Mouse (Mus musculus) forebrain, postnatal 0 days (tissue): Measurements from ENCODE around the gene Pom121l2. TPM values are rescaled to one million over a fixed set of nuclear protein-coding genes. Genes with fewer than 3 reads are reported as not detected.

ENCODE experiments used
- ATAC-seq: fragments of 200-750 bp; cut with Nextera tagmentation; 2 replicates; pipeline ENCODE4 v1.8.0; 2017; ENCODE audit warnings: mild to moderate bottlenecking, moderate library complexity
- DNase-seq: peaks from one replicate; pipeline ENCODE4 v3.0.0-alpha.2; 2015
- H3K27ac ChIP-seq: fragments of 300-500 bp; sonication (generic); 2 replicates; pipeline ENCODE4 v1.5.1; 2014; ENCODE audit warnings: low read depth, mild to moderate bottlenecking, antibody characterized with exemption, low read length, moderate library complexity, mixed read lengths
- H3K27me3 ChIP-seq: fragments of 300-500 bp; sonication (generic); 2 replicates; pipeline ENCODE4 v1.6.1; 2014; ENCODE audit warnings: mild to moderate bottlenecking, low read length, mixed read lengths; ENCODE audit not compliant: insufficient read depth
- H3K36me3 ChIP-seq: fragments of 300-500 bp; sonication (generic); 2 replicates; pipeline ENCODE4 v1.6.1; 2014; ENCODE audit warnings: mild to moderate bottlenecking, moderate library complexity; ENCODE audit not compliant: insufficient read depth
- H3K4me1 ChIP-seq: fragments of 300-500 bp; sonication (generic); 2 replicates; pipeline ENCODE4 v1.6.1; 2014; ENCODE audit warnings: antibody characterized with exemption; ENCODE audit not compliant: insufficient read depth
- H3K4me2 ChIP-seq: fragments of 300-500 bp; sonication (generic); 2 replicates; pipeline ENCODE4 v1.6.1; 2014; ENCODE audit warnings: low read depth, mild to moderate bottlenecking, moderate library complexity
- H3K4me3 ChIP-seq: fragments of 300-500 bp; sonication (generic); 2 replicates; pipeline ENCODE4 v1.5.1; 2014; ENCODE audit warnings: low read depth, low read length, mixed read lengths
- H3K9ac ChIP-seq: fragments of 300-500 bp; sonication (generic); 2 replicates; pipeline ENCODE4 v1.6.1; 2014; ENCODE audit warnings: mild to moderate bottlenecking
- H3K9me3 ChIP-seq: fragments of 300-500 bp; sonication (generic); 2 replicates; pipeline ENCODE4 v1.6.1; 2016; ENCODE audit warnings: low read length
- CTCF ChIP-seq: sonication (generic); IDR thresholded peaks from 2 replicates; pipeline ENCODE4 v1.5.1; 2016; ENCODE audit warnings: antibody characterized with exemption, control low read depth, low read depth
- WGBS: fragments of 180-500 bp; shearing (Covaris S2); extraction: QIAGEN DNeasy Blood & Tissue Kit; methylation state at CpG from one replicate; pipeline ENCODE4 v1.1.7; 2014; 5-methylcytosine and 5-hydroxymethylcytosine counted together
- polyA plus RNA-seq: library from polyadenylated mRNA; unstranded; fragments of >200 nt; fragmentation: Nextera tagmentation; extraction: Ambion mirVana; gene quantifications from 2 replicates; pipeline ENCODE4 v1.2.1, GENCODE M21; 2015
- total RNA-seq: library from RNA; depleted of rRNA; stranded (reverse); fragments of >200 nt; gene quantifications from 2 replicates; pipeline ENCODE4 v1.2.3, GENCODE M21; 2014

Pom121l2 gene
- total and polyA plus RNA-seq, 2 experiments from 2014 or later = not detected

DNA sequence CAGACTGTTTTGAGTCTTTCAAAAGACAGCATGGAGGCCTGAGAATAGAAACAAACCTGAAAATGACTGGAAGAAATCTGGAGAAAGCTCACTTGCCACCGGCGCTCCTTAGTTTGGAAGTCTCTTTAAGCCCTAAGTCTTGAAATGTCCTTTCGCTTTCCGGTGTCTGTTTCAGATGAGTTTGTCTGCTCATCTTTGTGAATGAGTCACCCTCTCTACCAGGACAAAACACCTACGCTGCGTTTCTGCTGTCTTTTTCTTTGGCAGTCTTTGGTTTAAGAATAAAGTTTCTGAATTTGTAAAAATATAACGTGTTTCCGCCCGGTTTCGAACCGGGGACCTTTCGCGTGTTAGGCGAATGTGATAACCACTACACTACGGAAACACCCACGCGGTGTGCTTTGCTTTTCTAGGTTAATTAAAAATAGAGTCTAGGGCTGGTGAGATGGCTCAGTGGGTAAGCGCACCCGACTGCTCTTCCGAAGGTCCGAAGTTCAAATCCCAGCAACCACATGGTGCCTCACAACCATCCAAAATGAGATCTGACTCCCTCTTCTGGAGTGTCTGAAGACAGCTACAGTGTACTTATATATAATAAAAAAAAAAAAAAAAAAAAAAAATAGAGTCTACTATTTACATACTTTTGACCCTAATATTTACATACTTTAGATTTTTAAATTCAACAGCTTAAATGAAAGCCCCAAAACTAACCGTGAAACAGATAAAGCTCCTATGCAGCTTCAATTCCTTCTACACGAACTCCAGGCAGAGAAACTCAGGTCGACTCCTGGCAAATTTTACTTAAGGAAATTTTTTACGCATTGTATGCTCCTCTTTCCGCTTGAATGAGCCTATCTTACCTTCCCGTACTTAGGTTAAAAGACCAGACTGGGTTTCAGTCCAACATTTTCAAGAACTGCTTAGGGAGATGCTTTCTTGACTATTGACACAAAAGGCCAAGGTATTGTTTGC is 34.8 kb downstream of the Pom121l2 start:
- peak; percentile 86 for DNase-seq
- Histone ChIP-seq H3K27me3 (peaks cover 73% of the 10 kb centered on the region), H3K9ac (no peak overlapping the region), H3K4me2 (no peak overlapping the region), H3K36me3 (no peaks in the 10 kb centered on the region), H3K4me1 (peaks cover 7% of the 10 kb centered on the region; the same call in 1 of the 2 replicates), H3K9me3 (no peaks in the 10 kb centered on the region), H3K27ac (no peak overlapping the region), H3K4me3 (no peak overlapping the region)
- peak; percentile 89 for ATAC-seq
- TF ChIP-seq CTCF = no peak
- 16% methylated on average over 27 of the region's 27 CpGs for WGBS

DNA sequence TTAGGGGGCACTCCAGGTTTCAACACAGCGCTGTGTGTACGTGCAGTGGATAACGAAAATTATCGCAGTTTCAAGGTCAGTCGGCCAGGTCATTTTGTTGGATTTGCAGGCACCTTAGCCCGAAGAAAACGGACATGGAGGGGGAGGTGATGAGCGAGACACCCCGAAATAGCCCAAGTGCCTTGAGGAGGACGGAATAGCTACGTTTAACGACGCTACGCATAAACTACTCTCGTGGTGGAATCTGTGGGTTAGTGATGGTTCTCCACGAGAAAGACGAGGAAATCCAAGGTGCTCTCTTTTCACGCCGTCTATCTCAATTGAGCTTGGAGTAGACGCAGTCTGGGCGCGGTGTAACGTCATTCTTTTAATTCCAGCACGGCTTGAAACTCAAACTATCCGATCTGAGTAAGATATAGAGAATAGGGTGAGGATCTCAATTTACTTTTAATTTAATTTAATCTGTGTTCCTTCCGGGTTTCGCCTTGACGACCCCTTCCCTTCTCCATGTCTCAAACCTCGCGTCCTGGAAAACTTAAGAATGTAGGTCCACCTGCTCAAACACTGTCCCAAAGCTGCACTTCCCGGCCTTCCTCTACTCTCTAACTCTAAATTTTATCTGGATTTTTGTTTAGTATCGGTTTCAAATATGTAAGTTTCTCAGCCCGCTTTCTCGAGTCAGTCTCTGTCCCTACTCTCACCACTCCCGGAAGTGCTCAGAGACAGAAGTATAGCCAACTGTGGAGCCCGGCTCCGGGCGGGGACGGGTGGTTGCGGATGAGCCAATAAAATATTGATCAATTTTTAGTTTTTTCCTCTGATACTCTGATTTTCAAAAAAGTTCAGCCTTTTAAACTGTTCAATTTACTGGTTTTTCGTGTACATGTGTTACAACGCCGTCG is 39.2 kb downstream of the Pom121l2 start:
- peak; percentile 43 for DNase-seq

DNA sequence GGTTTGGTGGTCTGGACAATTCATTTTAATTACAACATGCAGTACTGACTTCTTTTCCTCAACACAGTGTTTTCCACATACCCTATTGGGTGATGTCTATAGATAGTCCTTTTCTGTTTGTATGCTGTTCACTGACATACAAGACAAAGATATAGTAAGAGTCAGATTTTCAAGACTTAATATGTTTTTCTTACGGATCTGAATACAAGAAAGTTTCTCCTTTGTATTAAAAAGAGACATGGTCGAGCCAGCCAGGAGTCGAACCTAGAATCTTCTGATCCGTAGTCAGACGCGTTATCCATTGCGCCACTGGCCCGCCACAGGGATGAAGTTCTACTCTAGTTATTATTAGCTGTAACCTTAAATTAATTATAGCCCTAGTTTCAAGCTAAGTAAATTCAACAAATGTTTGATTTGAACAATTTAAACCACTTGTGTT is 39.9 kb downstream of the Pom121l2 start:
- WGBS = under 1% methylated on average over 8 of the region's 8 CpGs
- Histone ChIP-seq H3K4me3 (peak overlapping the region; percentile 38), H3K4me1 (peaks cover 11% of the 10 kb centered on the region; the same call in 1 of the 2 replicates), H3K9me3 (no peaks in the 10 kb centered on the region), H3K9ac (no peak overlapping the region), H3K4me2 (peak overlapping the region; percentile 55), H3K27ac (no peak overlapping the region), H3K36me3 (no peaks in the 10 kb centered on the region), H3K27me3 (peaks cover 41% of the 10 kb centered on the region)
- ATAC-seq = peak; percentile 54; the same call in 1 of the 2 replicates
- TF ChIP-seq CTCF = no peak
- peak; percentile 79 for DNase-seq

More for the DNA sequence above, 39.2 kb downstream of the Pom121l2 start:
- Histone ChIP-seq H3K36me3 (no peaks in the 10 kb centered on the region), H3K9ac (no peak overlapping the region), H3K27ac (no peak overlapping the region), H3K9me3 (no peaks in the 10 kb centered on the region), H3K4me2 (peak overlapping the region; percentile 55), H3K4me3 (peak overlapping the region; percentile 38), H3K27me3 (peaks cover 44% of the 10 kb centered on the region), H3K4me1 (peaks cover 11% of the 10 kb centered on the region; the same call in 1 of the 2 replicates)
- no peak for ATAC-seq
- 1% methylated on average over 44 of the region's 44 CpGs for WGBS
- no peak for TF ChIP-seq CTCF

DNA sequence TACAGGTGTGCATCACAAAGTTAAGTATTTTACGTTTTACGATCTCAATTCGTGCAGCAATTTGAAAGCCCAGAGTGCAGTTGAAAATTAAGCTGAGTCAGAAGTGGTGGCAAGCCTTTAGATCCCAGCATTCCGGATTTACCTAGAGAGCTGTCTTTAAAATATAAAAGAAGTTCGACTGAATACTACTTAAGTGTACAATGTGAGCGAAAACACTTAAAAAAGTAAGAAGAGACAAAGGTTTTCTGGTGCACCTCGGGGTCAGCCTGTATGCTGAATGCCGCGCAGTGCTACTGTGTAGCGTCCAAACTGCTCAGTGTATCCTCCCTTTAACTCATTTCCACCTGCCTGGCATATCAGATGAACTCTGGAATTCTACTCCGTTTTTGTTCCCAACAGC is 40.6 kb downstream of the Pom121l2 start:
- no peak for TF ChIP-seq CTCF
- Histone ChIP-seq H3K27ac (no peak overlapping the region), H3K36me3 (no peaks in the 10 kb centered on the region), H3K9ac (0 out of 2 replicates have a peak overlapping the region, but pooled peaks have one; percentile 14), H3K4me1 (peaks cover 11% of the 10 kb centered on the region; the same call in 1 of the 2 replicates), H3K27me3 (peaks cover 35% of the 10 kb centered on the region), H3K4me2 (peak overlapping the region; percentile 55), H3K4me3 (peak overlapping the region; percentile 38), H3K9me3 (no peaks in the 10 kb centered on the region)
- DNase-seq (peak; percentile 35), ATAC-seq (no peak)
- under 1% methylated on average over 11 of the region's 11 CpGs for WGBS

DNA sequence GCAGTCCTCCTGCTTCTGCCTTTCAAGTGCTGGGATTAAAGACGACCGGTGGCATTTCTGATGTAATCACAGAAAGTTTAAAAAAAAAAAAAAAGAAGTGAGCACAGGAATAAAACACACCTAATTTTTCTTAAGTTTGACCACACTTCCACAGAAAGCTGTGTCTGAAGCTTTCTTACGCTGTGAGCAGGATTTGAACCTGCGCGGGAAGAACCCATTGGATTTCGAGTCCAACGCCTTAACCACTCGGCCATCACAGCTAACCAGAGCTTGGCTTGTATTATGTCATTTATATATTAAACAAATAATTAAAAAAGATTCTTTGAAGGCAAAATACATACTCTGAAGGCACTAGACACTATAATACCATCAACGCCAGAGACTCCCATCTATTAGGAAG is 41.2 kb downstream of the Pom121l2 start:
- Histone ChIP-seq H3K4me2 (peak overlapping the region; percentile 55), H3K27me3 (peaks cover 30% of the 10 kb centered on the region), H3K36me3 (no peaks in the 10 kb centered on the region), H3K9me3 (no peaks in the 10 kb centered on the region), H3K4me1 (peaks cover 11% of the 10 kb centered on the region; the same call in 1 of the 2 replicates), H3K4me3 (peak overlapping the region; percentile 38), H3K27ac (no peak overlapping the region), H3K9ac (no peak overlapping the region)
- TF ChIP-seq CTCF = no peak
- peak; percentile 86 for DNase-seq
- WGBS = under 1% methylated on average over 9 of the region's 9 CpGs
- peak; percentile 69 for ATAC-seq
